Mouse (Mus musculus): ENCODE measurements around the gene Esyt1.

The Esyt1 gene

GRCm38 (mm10) chr10:128474366-128474765 lies 51.3 kb downstream of the Esyt1 start:
- no peak for DNase-seq

GRCm38 (mm10) chr10:128460270-128460630 lies 65.4 kb downstream of the Esyt1 start:
- no peak for DNase-seq

Measured in right cerebral cortex, postnatal 14 days (tissue).